Mouse (Mus musculus) c-Kit-negative CD71-positive TER-119-positive erythroid progenitor cells, embryonic 14.5 days (primary cell): Measurements from ENCODE around the gene Cyp2d22.
"Not testable (repeated sequence)": the region's sequence is repeated elsewhere in the genome, so short reads cannot be mapped to it uniquely, and the experiment has no call there.

Experiments
- DNase-seq: peaks from one replicate; pipeline ENCODE4 v3.0.0-alpha.2; 2013; ENCODE audit warnings: low read depth, low spot score

Gene Cyp2d22

GRCm38 (mm10) chr15:82376393-82377138, 3.5 kb downstream of the Cyp2d22 start:
- DNase-seq = no peak

DNA sequence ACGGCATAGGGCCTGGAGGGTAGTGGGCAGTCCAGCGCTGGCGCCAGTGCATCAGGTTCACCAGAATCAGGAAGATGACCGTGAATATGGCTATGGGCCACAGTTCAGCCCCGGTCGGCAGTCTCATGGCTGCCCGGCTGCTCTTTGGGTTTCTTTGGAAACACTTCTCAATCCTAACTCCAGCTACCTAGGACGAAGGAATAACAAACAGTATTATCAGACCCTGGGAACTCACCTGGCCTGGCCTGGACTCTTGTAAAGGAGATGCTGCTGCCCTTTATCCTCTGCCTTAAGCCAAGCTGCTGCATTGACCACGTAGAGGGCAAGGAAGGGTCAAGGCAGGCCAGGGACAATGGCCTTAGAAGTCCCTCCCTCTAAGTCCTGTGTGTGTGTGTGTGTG, 4.2 kb downstream of the Cyp2d22 start:
- DNase-seq = no peak

GRCm38 (mm10) chr15:82374437-82374836, 5.6 kb downstream of the Cyp2d22 start:
- no peak for DNase-seq

DNA sequence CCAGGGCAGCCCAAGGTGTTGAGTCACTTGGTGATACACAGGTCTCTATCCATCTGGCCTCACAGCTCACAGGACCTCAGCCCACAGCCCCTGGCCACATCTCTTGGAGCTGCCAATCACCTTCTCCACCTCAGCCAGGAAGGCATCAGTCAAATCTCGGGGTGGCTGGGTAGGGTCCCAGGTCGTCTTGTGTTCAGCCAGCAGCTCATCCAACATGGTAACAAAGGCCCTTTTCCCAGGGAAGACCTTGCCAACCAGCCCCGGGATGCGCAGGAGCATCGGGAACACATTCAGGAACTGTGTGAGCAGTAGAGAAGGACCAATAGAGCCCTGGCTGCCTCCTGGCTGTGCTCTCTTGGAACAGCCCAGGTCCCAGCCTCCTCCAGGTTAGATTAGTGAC, 7.1 kb downstream of the Cyp2d22 start:
- DNase-seq = no peak

DNA sequence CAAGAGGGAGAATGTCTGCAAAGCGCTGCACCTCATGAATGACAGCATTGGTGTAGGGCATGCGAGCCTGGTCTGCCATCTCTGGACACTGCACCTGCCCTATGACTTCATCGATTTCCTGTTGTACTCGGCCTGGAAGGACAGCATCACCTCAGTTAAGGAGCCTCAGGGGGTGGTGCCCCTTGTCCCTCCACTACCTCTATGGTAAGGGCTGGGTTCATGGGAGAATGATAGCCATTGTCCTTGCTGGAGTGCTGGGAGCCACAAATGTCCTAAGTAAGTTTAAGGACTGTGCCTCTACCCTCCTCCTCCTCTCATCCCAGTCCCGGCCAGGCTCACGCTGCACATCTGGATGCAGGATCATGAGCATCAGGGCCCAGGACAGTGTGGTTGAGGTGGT, 7.6 kb downstream of the Cyp2d22 start:
- DNase-seq = no peak

GRCm38 (mm10) chr15:82368851-82369250, 11.2 kb downstream of the Cyp2d22 start:
- DNase-seq = no peak

- DNase-seq = no peak
These were observed 11.9 kb downstream of the Cyp2d22 start for GRCm38 (mm10) chr15:82368146-82368545.

GRCm38 (mm10) chr15:82364561-82364960, 15.5 kb downstream of the Cyp2d22 start:
- DNase-seq = not testable (repeated sequence)

DNA sequence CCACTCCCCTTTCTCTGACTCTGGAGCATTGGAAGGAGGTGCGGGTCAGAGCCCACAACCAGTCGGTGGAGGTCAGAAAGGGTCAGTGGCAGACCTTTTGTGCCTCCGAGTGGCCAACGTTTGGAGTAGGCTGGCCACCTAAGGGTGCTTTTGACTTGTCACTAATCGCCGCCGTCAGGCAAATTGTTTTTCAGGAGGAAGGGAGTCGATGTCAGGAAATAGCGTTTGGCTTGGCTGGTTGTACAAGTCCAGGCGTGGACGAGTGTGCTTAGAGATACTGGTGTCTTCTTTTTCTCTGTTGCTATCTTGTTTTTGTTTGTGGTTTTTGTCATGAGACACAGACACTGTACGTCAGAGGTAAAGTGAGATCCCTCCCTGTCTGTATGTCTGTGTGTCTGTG, 16.3 kb downstream of the Cyp2d22 start:
- DNase-seq = not testable (repeated sequence)

GRCm38 (mm10) chr15:82362234-82362633, 17.8 kb downstream of the Cyp2d22 start:
- DNase-seq = no peak

GRCm38 (mm10) chr15:82361459-82362018, 18.5 kb downstream of the Cyp2d22 start:
- DNase-seq = no peak

DNA sequence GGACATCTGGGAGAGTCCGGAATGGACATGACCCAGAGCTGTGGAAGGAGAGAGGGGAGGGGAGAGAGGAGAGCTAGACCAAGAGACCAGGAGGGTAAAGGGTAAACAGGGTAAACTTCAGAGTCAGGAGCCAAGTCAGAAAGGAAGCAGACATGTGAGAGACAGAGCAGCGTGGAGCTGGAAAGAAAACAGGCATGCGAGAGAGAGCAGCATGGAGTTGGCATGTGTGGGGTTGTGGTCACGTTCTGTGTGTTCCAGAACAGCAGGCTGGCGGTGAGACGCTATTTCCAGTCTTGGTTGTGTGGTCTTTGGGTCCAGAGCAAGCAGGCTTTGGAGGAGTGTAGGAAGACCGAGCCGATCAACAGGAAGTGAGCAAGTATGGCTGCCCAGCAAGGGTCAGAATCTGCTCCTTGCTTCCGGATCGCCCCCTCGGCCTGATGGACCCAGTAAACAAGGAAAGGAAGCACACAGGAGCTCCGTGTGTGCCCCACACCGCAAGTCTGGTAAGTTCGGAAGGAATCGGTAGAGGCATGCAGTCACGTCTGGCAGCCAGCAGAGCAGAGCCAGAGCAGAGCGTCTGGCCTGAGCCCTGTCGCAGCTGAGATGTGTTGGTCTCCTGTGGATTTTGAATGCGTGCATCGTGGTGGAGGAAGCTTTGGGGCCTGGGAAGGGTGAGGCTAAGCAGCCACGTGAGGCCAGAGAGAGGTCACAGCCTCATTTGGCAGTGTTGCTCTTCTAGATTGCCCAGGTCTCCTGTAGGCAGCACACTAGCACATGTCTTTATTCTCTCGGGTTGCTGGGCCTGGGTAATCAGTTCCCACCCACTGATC, 21.4 kb downstream of the Cyp2d22 start:
- no peak for DNase-seq

- peak; percentile 97 for DNase-seq
These were observed 25.7 kb downstream of the Cyp2d22 start, which contains the start of gene Ndufa6 for GRCm38 (mm10) chr15:82354126-82354945. Gene Ndufa6 (minus strand): TSS chr15:82354322.

- DNase-seq = no peak
These were observed 26.3 kb downstream of the Cyp2d22 start for GRCm38 (mm10) chr15:82353745-82354113.

- peak; percentile 26 for DNase-seq
These were observed 26.8 kb downstream of the Cyp2d22 start for GRCm38 (mm10) chr15:82353078-82353744.

DNA sequence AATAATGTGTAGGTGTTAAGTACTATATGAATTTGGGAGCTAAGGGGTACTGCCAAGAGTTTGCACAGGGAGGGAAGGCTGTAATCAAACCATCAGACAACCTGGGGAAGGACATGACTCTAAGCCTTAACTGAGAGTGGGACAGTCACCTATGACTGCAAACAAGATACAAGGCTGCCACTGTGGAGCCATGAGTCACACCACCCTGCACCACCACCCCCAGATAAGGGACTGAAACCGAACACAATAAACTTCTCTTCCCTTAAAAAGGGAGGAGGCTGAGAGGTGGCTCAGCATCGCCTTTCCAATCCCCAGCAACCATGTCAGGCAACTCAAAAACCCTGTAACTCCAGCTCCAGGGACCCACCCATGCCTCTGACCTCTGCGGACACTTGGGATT, 28.6 kb downstream of the Cyp2d22 start:
- DNase-seq = no peak

GRCm38 (mm10) chr15:82350349-82350748, 29.7 kb downstream of the Cyp2d22 start:
- DNase-seq = no peak

DNA sequence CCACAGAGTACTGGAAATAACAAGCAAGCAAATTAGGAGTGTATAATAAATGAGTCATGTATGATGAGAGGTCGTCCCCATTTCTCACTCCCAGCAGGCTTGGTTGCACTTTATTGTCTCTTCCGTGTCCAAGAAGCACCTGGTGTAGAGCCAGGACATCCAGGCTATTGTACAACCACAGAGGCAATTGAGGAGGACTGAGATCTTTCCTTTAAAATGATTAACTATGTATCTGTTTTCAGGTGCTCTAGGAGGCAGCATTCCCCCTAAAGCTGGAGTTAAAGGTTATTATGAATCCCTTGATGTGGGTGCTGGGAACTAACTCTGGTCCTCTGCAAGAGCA, 31.1 kb downstream of the Cyp2d22 start:
- no peak for DNase-seq

- no peak for DNase-seq
These were observed 31.6 kb downstream of the Cyp2d22 start for GRCm38 (mm10) chr15:82348258-82348998.

DNA sequence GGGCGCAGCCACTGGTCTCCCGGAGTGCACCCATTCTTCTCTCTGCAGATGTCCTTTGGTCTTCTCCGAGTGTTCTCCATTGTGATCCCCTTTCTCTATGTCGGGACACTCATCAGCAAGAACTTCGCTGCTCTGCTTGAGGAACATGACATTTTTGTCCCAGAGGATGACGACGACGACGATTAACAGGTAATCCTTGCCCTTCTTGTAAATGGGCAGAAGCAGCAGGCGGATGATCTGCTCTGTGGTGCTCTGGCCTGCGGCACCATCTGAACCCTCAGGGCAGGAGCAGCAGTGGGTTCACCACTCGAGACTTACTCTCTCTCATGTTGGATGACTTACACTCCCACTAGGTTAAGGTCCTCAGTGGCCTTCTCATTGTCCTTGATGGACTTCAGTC, 32.2 kb downstream of the Cyp2d22 start:
- DNase-seq = no peak

DNA sequence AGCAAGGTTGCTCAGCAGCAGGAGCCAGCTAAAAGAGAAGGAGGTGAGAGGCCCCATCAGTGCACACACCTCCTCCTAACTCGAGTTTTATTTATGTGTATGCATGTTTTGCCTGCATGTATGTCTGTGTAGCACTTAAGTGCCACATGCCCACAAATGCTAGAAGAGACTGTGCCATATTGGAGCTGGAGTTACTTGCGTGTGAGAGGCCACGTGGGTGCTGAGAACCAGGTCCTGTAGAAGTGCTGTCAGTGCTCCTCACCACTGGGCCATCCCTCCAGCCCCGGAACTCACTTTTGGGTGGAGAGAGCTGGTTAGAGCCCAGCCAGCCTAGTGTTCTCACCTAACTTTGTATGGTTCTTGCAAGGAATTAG, 32.8 kb downstream of the Cyp2d22 start:
- DNase-seq = no peak
